Mouse (Mus musculus): ENCODE measurements around the gene Ppcdc. TPM values are rescaled to one million over a fixed set of nuclear protein-coding genes. Genes with fewer than 3 reads are reported as not detected.

Ppcdc gene
- polyA plus RNA-seq, 1 experiment from 2014 or later: 11.5 TPM

- Histone ChIP-seq H3K9ac (replicated peaks) (no peak overlapping the region), H3K4me2 (ENCODE audit: low read depth, low read length) (no peak overlapping the region), H3K27ac (ENCODE audit: low read depth) (0 out of 2 replicates have a peak overlapping the region, but pooled peaks have one; percentile 16), H3K27me3 (ENCODE audit: insufficient read depth, low read length) (no peaks in the 10 kb centered on the region), H3K4me3 (ENCODE audit: low read depth, low read length) (no peak overlapping the region), H3K36me3 (replicated peaks; ENCODE audit: insufficient read depth, low read length) (no peaks in the 10 kb centered on the region), H3K4me1 (ENCODE audit: insufficient read depth) (peaks cover 26% of the 10 kb centered on the region), H3K9me3 (ENCODE audit: low read length) (no peaks in the 10 kb centered on the region)
- TF ChIP-seq EP300 (IDR thresholded peaks at IDR 0.05; ENCODE audit: low read depth) (peak; percentile 56; the same call in 1 of the 2 replicates), CTCF (IDR thresholded peaks at IDR 0.05; ENCODE audit: low read depth) (no peak)
- 49% methylated on average over 3 of the region's 3 CpGs for WGBS (ENCODE audit: insufficient replicate concordance)
- DNase-seq: no peak
- ATAC-seq: no peak; the same call in 1 of the 2 replicates
Measured at GRCm38 (mm10) chr9:57425116-57425515, 14.8 kb downstream of the Ppcdc start.

GRCm38 (mm10) chr9:57424066-57424465 is 15.9 kb downstream of the Ppcdc start:
- Histone ChIP-seq H3K9me3 (ENCODE audit: low read length) (no peaks in the 10 kb centered on the region), H3K36me3 (replicated peaks; ENCODE audit: insufficient read depth, low read length) (no peaks in the 10 kb centered on the region), H3K4me3 (ENCODE audit: low read depth, low read length) (no peak overlapping the region), H3K27me3 (ENCODE audit: insufficient read depth, low read length) (no peaks in the 10 kb centered on the region), H3K9ac (replicated peaks) (no peak overlapping the region), H3K27ac (ENCODE audit: low read depth) (no peak overlapping the region), H3K4me1 (ENCODE audit: insufficient read depth) (peaks cover 24% of the 10 kb centered on the region), H3K4me2 (ENCODE audit: low read depth, low read length) (no peak overlapping the region)
- ATAC-seq: no peak
- WGBS (ENCODE audit: insufficient replicate concordance): 63% methylated on average over 6 of the region's 6 CpGs
- TF ChIP-seq CTCF (IDR thresholded peaks at IDR 0.05; ENCODE audit: low read depth): no peak
- no peak for TF ChIP-seq EP300 (IDR thresholded peaks at IDR 0.05; ENCODE audit: low read depth)
- DNase-seq: no peak

- WGBS (ENCODE audit: insufficient replicate concordance): 42% methylated on average over 5 of the region's 5 CpGs
- no peak overlapping the region for H3K9ac ChIP-seq (replicated peaks)
- DNase-seq: no peak
Measured at GRCm38 (mm10) chr9:57421688-57422111, 18.2 kb downstream of the Ppcdc start.

GRCm38 (mm10) chr9:57421121-57421571 is 18.8 kb downstream of the Ppcdc start:
- H3K4me1 ChIP-seq (ENCODE audit: insufficient read depth): peaks cover 18% of the 10 kb centered on the region
- H3K9me3 ChIP-seq (ENCODE audit: low read length): no peaks in the 10 kb centered on the region
- peaks cover 3% of the 10 kb centered on the region; the same call in 1 of the 2 replicates for H3K36me3 ChIP-seq (replicated peaks; ENCODE audit: insufficient read depth, low read length)
- no peak; the same call in 1 of the 2 replicates for TF ChIP-seq CTCF (IDR thresholded peaks at IDR 0.05; ENCODE audit: low read depth)
- no peak; the same call in 1 of the 2 replicates for TF ChIP-seq EP300 (IDR thresholded peaks at IDR 0.05; ENCODE audit: low read depth)
- 16% methylated on average over 9 of the region's 9 CpGs for WGBS (ENCODE audit: insufficient replicate concordance)
- peak overlapping the region; percentile 40 for H3K4me2 ChIP-seq (ENCODE audit: low read depth, low read length)
- H3K27ac ChIP-seq (ENCODE audit: low read depth): peak overlapping the region; percentile 92
- H3K9ac ChIP-seq (replicated peaks): peak overlapping the region; percentile 44; the same call in 1 of the 2 replicates
- peak; percentile 88 for ATAC-seq
- no peaks in the 10 kb centered on the region for H3K27me3 ChIP-seq (ENCODE audit: insufficient read depth, low read length)
- no peak overlapping the region for H3K4me3 ChIP-seq (ENCODE audit: low read depth, low read length)
- peak; percentile 82 for DNase-seq

More at GRCm38 (mm10) chr9:57421688-57422111, 18.2 kb downstream of the Ppcdc start:
- H3K4me3 ChIP-seq (ENCODE audit: low read depth, low read length): no peak overlapping the region
- H3K27ac ChIP-seq (ENCODE audit: low read depth): peak overlapping the region; percentile 92
- H3K4me1 ChIP-seq (ENCODE audit: insufficient read depth): peaks cover 18% of the 10 kb centered on the region
- no peak overlapping the region for H3K4me2 ChIP-seq (ENCODE audit: low read depth, low read length)
- no peak for TF ChIP-seq EP300 (IDR thresholded peaks at IDR 0.05; ENCODE audit: low read depth)
- TF ChIP-seq CTCF (IDR thresholded peaks at IDR 0.05; ENCODE audit: low read depth): no peak
- H3K27me3 ChIP-seq (ENCODE audit: insufficient read depth, low read length): no peaks in the 10 kb centered on the region
- no peaks in the 10 kb centered on the region for H3K9me3 ChIP-seq (ENCODE audit: low read length)
- peaks cover 3% of the 10 kb centered on the region; the same call in 1 of the 2 replicates for H3K36me3 ChIP-seq (replicated peaks; ENCODE audit: insufficient read depth, low read length)
- no peak for ATAC-seq

- Histone ChIP-seq H3K27me3 (ENCODE audit: insufficient read depth, low read length) (no peaks in the 10 kb centered on the region), H3K4me1 (ENCODE audit: insufficient read depth) (peaks cover 18% of the 10 kb centered on the region), H3K9me3 (ENCODE audit: low read length) (no peaks in the 10 kb centered on the region), H3K4me3 (ENCODE audit: low read depth, low read length) (no peak overlapping the region), H3K4me2 (ENCODE audit: low read depth, low read length) (peak overlapping the region; percentile 40), H3K9ac (replicated peaks) (peak overlapping the region; percentile 44), H3K27ac (ENCODE audit: low read depth) (peak overlapping the region; percentile 92), H3K36me3 (replicated peaks; ENCODE audit: insufficient read depth, low read length) (peaks cover 3% of the 10 kb centered on the region; the same call in 1 of the 2 replicates)
- TF ChIP-seq EP300 (IDR thresholded peaks at IDR 0.05; ENCODE audit: low read depth) (no peak; the same call in 1 of the 2 replicates), CTCF (IDR thresholded peaks at IDR 0.05; ENCODE audit: low read depth) (peak; percentile 17; the same call in 1 of the 2 replicates)
- peak; percentile 89 for DNase-seq
- WGBS (ENCODE audit: insufficient replicate concordance): 23% methylated on average over 20 of the region's 20 CpGs
- ATAC-seq: peak; percentile 93
Measured at GRCm38 (mm10) chr9:57420321-57421120, 19.4 kb downstream of the Ppcdc start.
